Mouse (Mus musculus): ENCODE results near the gene Dbil5. TPM values are rescaled to one million over a fixed set of nuclear protein-coding genes. Genes with fewer than 3 reads are reported as not detected.

Gene Dbil5
- total and polyA plus RNA-seq, 3 experiments: 0.43 to 1.2 TPM; not detected in 1

- Histone ChIP-seq H3K9ac (ENCODE audit: low read depth, low read length) (no peak overlapping the region), H3K27ac (no peak overlapping the region), H3K4me1 (ENCODE audit: control insufficient read depth, insufficient read depth, low read length) (peaks cover 7% of the 10 kb centered on the region), H3K4me3 (no peak overlapping the region), H3K36me3 (ENCODE audit: control insufficient read depth, insufficient read depth, low read length) (no peaks in the 10 kb centered on the region), H3K27me3 (ENCODE audit: control insufficient read depth, insufficient read depth, low read length) (no peaks in the 10 kb centered on the region), H3K79me2 (replicated peaks; ENCODE audit: control insufficient read depth, insufficient read depth, low read length) (no peaks in the 10 kb centered on the region)
- DNase-seq: no peak
- intact Hi-C loops (cut with DNase I): no loop called here
- WGBS: 89% methylated on average over 6 of the region's 6 CpGs
- TF ChIP-seq EP300 (IDR thresholded peaks at IDR 0.05; ENCODE audit: insufficient read depth, low read depth, low read length) (no peak), CTCF (IDR thresholded peaks at IDR 0.05) (no peak), POLR2A (IDR thresholded peaks at IDR 0.05; ENCODE audit: insufficient read depth, low read depth, low read length) (no peak)
Observed at GRCm38 (mm10) chr11:76258511-76258910, 41.1 kb downstream of the Dbil5 start.

GRCm38 (mm10) chr11:76260208-76261050, 43.0 kb downstream of the Dbil5 start:
- intact Hi-C loops (cut with DNase I): loop anchor here (5.0 kb wide), 1 partner anchor 52 kb away; no protein-coding TSS in a partner anchor
- Histone ChIP-seq H3K27me3 (ENCODE audit: control insufficient read depth, insufficient read depth, low read length) (no peaks in the 10 kb centered on the region), H3K36me3 (ENCODE audit: control insufficient read depth, insufficient read depth, low read length) (no peaks in the 10 kb centered on the region), H3K9ac (ENCODE audit: low read depth, low read length) (no peak overlapping the region), H3K27ac (no peak overlapping the region; the same call in 1 of the 2 replicates), H3K4me1 (ENCODE audit: control insufficient read depth, insufficient read depth, low read length) (peaks cover 4% of the 10 kb centered on the region), H3K79me2 (replicated peaks; ENCODE audit: control insufficient read depth, insufficient read depth, low read length) (no peaks in the 10 kb centered on the region), H3K4me3 (no peak overlapping the region)
- no peak for DNase-seq
- WGBS: 77% methylated on average over 10 of the region's 10 CpGs
- TF ChIP-seq EP300 (IDR thresholded peaks at IDR 0.05; ENCODE audit: insufficient read depth, low read depth, low read length) (no peak), CTCF (IDR thresholded peaks at IDR 0.05) (no peak), POLR2A (IDR thresholded peaks at IDR 0.05; ENCODE audit: insufficient read depth, low read depth, low read length) (no peak)

GRCm38 (mm10) chr11:76261224-76261623, 43.8 kb downstream of the Dbil5 start:
- H3K79me2 ChIP-seq (replicated peaks; ENCODE audit: control insufficient read depth, insufficient read depth, low read length): no peaks in the 10 kb centered on the region
- no peak overlapping the region for H3K9ac ChIP-seq (ENCODE audit: low read depth, low read length)
- H3K27ac ChIP-seq: no peak overlapping the region
- H3K4me3 ChIP-seq: no peak overlapping the region
- no peak for DNase-seq
- H3K36me3 ChIP-seq (ENCODE audit: control insufficient read depth, insufficient read depth, low read length): no peaks in the 10 kb centered on the region
- H3K27me3 ChIP-seq (ENCODE audit: control insufficient read depth, insufficient read depth, low read length): no peaks in the 10 kb centered on the region
- peaks cover 3% of the 10 kb centered on the region for H3K4me1 ChIP-seq (ENCODE audit: control insufficient read depth, insufficient read depth, low read length)
- 50% methylated on average over 12 of the region's 12 CpGs for WGBS
- TF ChIP-seq EP300 (IDR thresholded peaks at IDR 0.05; ENCODE audit: insufficient read depth, low read depth, low read length) (0 out of 2 replicates have a peak, but pooled peaks have one; percentile 60), CTCF (IDR thresholded peaks at IDR 0.05) (no peak)
- intact Hi-C loops (cut with DNase I): loop anchor here (5.0 kb wide), 1 partner anchor 51 kb away; no protein-coding TSS in a partner anchor

- H3K79me2 ChIP-seq (replicated peaks; ENCODE audit: control insufficient read depth, insufficient read depth, low read length): no peaks in the 10 kb centered on the region
- H3K4me3 ChIP-seq: no peak overlapping the region
- no peak overlapping the region for H3K9ac ChIP-seq (ENCODE audit: low read depth, low read length)
- intact Hi-C loops (cut with DNase I): loop anchor here (5.0 kb wide), 1 partner anchor 50 kb away; no protein-coding TSS in a partner anchor
- no peak for DNase-seq
- no peak overlapping the region for H3K27ac ChIP-seq
- H3K4me1 ChIP-seq (ENCODE audit: control insufficient read depth, insufficient read depth, low read length): peaks cover 3% of the 10 kb centered on the region
- no peak for TF ChIP-seq CTCF (IDR thresholded peaks at IDR 0.05)
- TF ChIP-seq EP300 (IDR thresholded peaks at IDR 0.05; ENCODE audit: insufficient read depth, low read depth, low read length): no peak
- no peak for TF ChIP-seq POLR2A (IDR thresholded peaks at IDR 0.05; ENCODE audit: insufficient read depth, low read depth, low read length)
- no peaks in the 10 kb centered on the region for H3K36me3 ChIP-seq (ENCODE audit: control insufficient read depth, insufficient read depth, low read length)
- WGBS: 36% methylated on average over 19 of the region's 19 CpGs
- H3K27me3 ChIP-seq (ENCODE audit: control insufficient read depth, insufficient read depth, low read length): no peaks in the 10 kb centered on the region
Observed at GRCm38 (mm10) chr11:76262611-76263351, 45.4 kb downstream of the Dbil5 start.

- no peak overlapping the region for H3K9ac ChIP-seq (ENCODE audit: low read depth, low read length)
- DNase-seq: no peak
- intact Hi-C loops (cut with DNase I): no loop called here
- H3K27ac ChIP-seq: no peak overlapping the region
- no peak overlapping the region for H3K4me3 ChIP-seq
- 84% methylated on average over 7 of the region's 7 CpGs for WGBS
- H3K27me3 ChIP-seq (ENCODE audit: control insufficient read depth, insufficient read depth, low read length): no peaks in the 10 kb centered on the region
- no peak for TF ChIP-seq POLR2A (IDR thresholded peaks at IDR 0.05; ENCODE audit: insufficient read depth, low read depth, low read length)
- TF ChIP-seq EP300 (IDR thresholded peaks at IDR 0.05; ENCODE audit: insufficient read depth, low read depth, low read length): no peak
- TF ChIP-seq CTCF (IDR thresholded peaks at IDR 0.05): no peak
- no peaks in the 10 kb centered on the region for H3K4me1 ChIP-seq (ENCODE audit: control insufficient read depth, insufficient read depth, low read length)
- H3K79me2 ChIP-seq (replicated peaks; ENCODE audit: control insufficient read depth, insufficient read depth, low read length): no peaks in the 10 kb centered on the region
- H3K36me3 ChIP-seq (ENCODE audit: control insufficient read depth, insufficient read depth, low read length): no peaks in the 10 kb centered on the region
Observed at GRCm38 (mm10) chr11:76267550-76267949, 50.1 kb downstream of the Dbil5 start.
